Mouse (Mus musculus): ENCODE measurements at regions not wholly inside any gene's neighbourhood (a gene's known extent, or its start where the extent isn't known, plus 50 kb on each side); places are given as distances from the start of the nearest gene placed in this dataset.

- no peak for ATAC-seq (ENCODE audit: extremely low read depth, insufficient number of reproducible peaks, low FRiP score, poor library complexity, severe bottlenecking)
These were observed 104.8 kb upstream of the Vps8 start for GRCm38 (mm10) chr16:21318009-21318639.

GRCm38 (mm10) chr16:21318640-21319365 lies 104.1 kb upstream of the Vps8 start:
- no peak for ATAC-seq (ENCODE audit: extremely low read depth, insufficient number of reproducible peaks, low FRiP score, poor library complexity, severe bottlenecking)

GRCm38 (mm10) chr16:21320284-21320683 lies 102.6 kb upstream of the Vps8 start:
- no peak for ATAC-seq (ENCODE audit: extremely low read depth, insufficient number of reproducible peaks, low FRiP score, poor library complexity, severe bottlenecking)

GRCm38 (mm10) chr16:21321188-21322070 lies 101.5 kb upstream of the Vps8 start:
- ATAC-seq (ENCODE audit: extremely low read depth, insufficient number of reproducible peaks, low FRiP score, poor library complexity, severe bottlenecking), result no peak

GRCm38 (mm10) chr16:21322437-21322836 lies 100.5 kb upstream of the Vps8 start:
- ATAC-seq (ENCODE audit: extremely low read depth, insufficient number of reproducible peaks, low FRiP score, poor library complexity, severe bottlenecking), result no peak

- ATAC-seq (ENCODE audit: extremely low read depth, insufficient number of reproducible peaks, low FRiP score, poor library complexity, severe bottlenecking), result no peak
These were observed 99.4 kb upstream of the Vps8 start for GRCm38 (mm10) chr16:21323446-21324034.

GRCm38 (mm10) chr16:21327969-21328368 lies 94.9 kb upstream of the Vps8 start:
- no peak for ATAC-seq (ENCODE audit: extremely low read depth, insufficient number of reproducible peaks, low FRiP score, poor library complexity, severe bottlenecking)

- no peak for ATAC-seq (ENCODE audit: extremely low read depth, insufficient number of reproducible peaks, low FRiP score, poor library complexity, severe bottlenecking)
These were observed 93.7 kb upstream of the Vps8 start for GRCm38 (mm10) chr16:21329199-21329598.

GRCm38 (mm10) chr16:21331229-21331628 lies 91.7 kb upstream of the Vps8 start:
- ATAC-seq (ENCODE audit: extremely low read depth, insufficient number of reproducible peaks, low FRiP score, poor library complexity, severe bottlenecking), result no peak

- no peak for ATAC-seq (ENCODE audit: extremely low read depth, insufficient number of reproducible peaks, low FRiP score, poor library complexity, severe bottlenecking)
These were observed 90.5 kb upstream of the Vps8 start for GRCm38 (mm10) chr16:21332411-21332810.

GRCm38 (mm10) chr16:21332862-21333222 lies 90.1 kb upstream of the Vps8 start:
- ATAC-seq (ENCODE audit: extremely low read depth, insufficient number of reproducible peaks, low FRiP score, poor library complexity, severe bottlenecking), result 0 out of 2 replicates have a peak, but pooled peaks have one; percentile 6

GRCm38 (mm10) chr16:21333223-21333951 lies 89.5 kb upstream of the Vps8 start:
- peak; percentile 85 for ATAC-seq (ENCODE audit: extremely low read depth, insufficient number of reproducible peaks, low FRiP score, poor library complexity, severe bottlenecking)

GRCm38 (mm10) chr16:21339061-21339459 lies 83.9 kb upstream of the Vps8 start:
- ATAC-seq (ENCODE audit: extremely low read depth, insufficient number of reproducible peaks, low FRiP score, poor library complexity, severe bottlenecking), result no peak

GRCm38 (mm10) chr16:21339460-21340081 lies 83.3 kb upstream of the Vps8 start:
- no peak for ATAC-seq (ENCODE audit: extremely low read depth, insufficient number of reproducible peaks, low FRiP score, poor library complexity, severe bottlenecking)

GRCm38 (mm10) chr16:21340136-21340535 lies 82.8 kb upstream of the Vps8 start:
- ATAC-seq (ENCODE audit: extremely low read depth, insufficient number of reproducible peaks, low FRiP score, poor library complexity, severe bottlenecking), result no peak

- ATAC-seq (ENCODE audit: extremely low read depth, insufficient number of reproducible peaks, low FRiP score, poor library complexity, severe bottlenecking), result no peak
These were observed 73.0 kb upstream of the Vps8 start for GRCm38 (mm10) chr16:21349869-21350268.

GRCm38 (mm10) chr16:21351289-21351688 lies 71.6 kb upstream of the Vps8 start:
- ATAC-seq (ENCODE audit: extremely low read depth, insufficient number of reproducible peaks, low FRiP score, poor library complexity, severe bottlenecking), result no peak

- ATAC-seq (ENCODE audit: extremely low read depth, insufficient number of reproducible peaks, low FRiP score, poor library complexity, severe bottlenecking), result no peak
These were observed 69.8 kb upstream of the Vps8 start for GRCm38 (mm10) chr16:21353111-21353510.
